Mouse (Mus musculus): ENCODE measurements around the gene Itpr1.

Gene Itpr1

GRCm38 (mm10) chr6:108239056-108239455 lies 26.2 kb downstream of the Itpr1 start:
- no peak for DNase-seq (ENCODE audit: low spot score in 2 of 2)

GRCm38 (mm10) chr6:108240004-108240403 lies 27.1 kb downstream of the Itpr1 start:
- DNase-seq (ENCODE audit: low spot score in 2 of 2): no peak

GRCm38 (mm10) chr6:108240754-108241153 lies 27.9 kb downstream of the Itpr1 start:
- DNase-seq (ENCODE audit: low spot score in 2 of 2): no peak

GRCm38 (mm10) chr6:108244571-108244970 lies 31.7 kb downstream of the Itpr1 start:
- no peak for DNase-seq (ENCODE audit: low spot score in 2 of 2)

- no peak for DNase-seq (ENCODE audit: low spot score in 2 of 2)
Observed at GRCm38 (mm10) chr6:108246369-108247085, 33.6 kb downstream of the Itpr1 start.

- DNase-seq (ENCODE audit: low spot score in 2 of 2): peak in 1 of 2 experiments; percentile 67
Observed at GRCm38 (mm10) chr6:108247211-108247610, 34.3 kb downstream of the Itpr1 start.

- DNase-seq (ENCODE audit: low spot score in 2 of 2): no peak
Observed at GRCm38 (mm10) chr6:108248519-108248918, 35.6 kb downstream of the Itpr1 start.

GRCm38 (mm10) chr6:108249031-108249917 lies 36.4 kb downstream of the Itpr1 start:
- DNase-seq (ENCODE audit: low spot score in 2 of 2): no peak

GRCm38 (mm10) chr6:108249918-108250225 lies 37.0 kb downstream of the Itpr1 start:
- no peak for DNase-seq (ENCODE audit: low spot score in 2 of 2)

- no peak for DNase-seq (ENCODE audit: low spot score in 2 of 2)
Observed at GRCm38 (mm10) chr6:108250416-108250815, 37.5 kb downstream of the Itpr1 start.

GRCm38 (mm10) chr6:108252565-108253360 lies 39.9 kb downstream of the Itpr1 start:
- DNase-seq (ENCODE audit: low spot score in 2 of 2): no peak

GRCm38 (mm10) chr6:108254132-108255064 lies 41.5 kb downstream of the Itpr1 start:
- no peak for DNase-seq (ENCODE audit: low spot score in 2 of 2)

- no peak for DNase-seq (ENCODE audit: low spot score in 2 of 2)
Observed at GRCm38 (mm10) chr6:108255880-108256279, 43.0 kb downstream of the Itpr1 start.

- DNase-seq (ENCODE audit: low spot score in 2 of 2): no peak
Observed at GRCm38 (mm10) chr6:108257225-108257624, 44.3 kb downstream of the Itpr1 start.

GRCm38 (mm10) chr6:108258631-108259030 lies 45.7 kb downstream of the Itpr1 start:
- DNase-seq (ENCODE audit: low spot score in 2 of 2): no peak

GRCm38 (mm10) chr6:108259671-108260070 lies 46.8 kb downstream of the Itpr1 start:
- no peak for DNase-seq (ENCODE audit: low spot score in 2 of 2)

GRCm38 (mm10) chr6:108261506-108261905 lies 48.6 kb downstream of the Itpr1 start:
- no peak for DNase-seq (ENCODE audit: low spot score in 2 of 2)

- DNase-seq (ENCODE audit: low spot score in 2 of 2): no peak
Observed at GRCm38 (mm10) chr6:108264164-108264563, 51.3 kb downstream of the Itpr1 start.

GRCm38 (mm10) chr6:108273451-108273850 lies 60.6 kb downstream of the Itpr1 start:
- no peak for DNase-seq (ENCODE audit: low spot score in 2 of 2)

GRCm38 (mm10) chr6:108274364-108275084 lies 61.6 kb downstream of the Itpr1 start:
- DNase-seq (ENCODE audit: low spot score in 2 of 2): no peak

Measured in urinary bladder, adult 18-20 months (tissue).